ENCODE assay signal across 14 mouse cellular contexts in the genomic region with DNA sequence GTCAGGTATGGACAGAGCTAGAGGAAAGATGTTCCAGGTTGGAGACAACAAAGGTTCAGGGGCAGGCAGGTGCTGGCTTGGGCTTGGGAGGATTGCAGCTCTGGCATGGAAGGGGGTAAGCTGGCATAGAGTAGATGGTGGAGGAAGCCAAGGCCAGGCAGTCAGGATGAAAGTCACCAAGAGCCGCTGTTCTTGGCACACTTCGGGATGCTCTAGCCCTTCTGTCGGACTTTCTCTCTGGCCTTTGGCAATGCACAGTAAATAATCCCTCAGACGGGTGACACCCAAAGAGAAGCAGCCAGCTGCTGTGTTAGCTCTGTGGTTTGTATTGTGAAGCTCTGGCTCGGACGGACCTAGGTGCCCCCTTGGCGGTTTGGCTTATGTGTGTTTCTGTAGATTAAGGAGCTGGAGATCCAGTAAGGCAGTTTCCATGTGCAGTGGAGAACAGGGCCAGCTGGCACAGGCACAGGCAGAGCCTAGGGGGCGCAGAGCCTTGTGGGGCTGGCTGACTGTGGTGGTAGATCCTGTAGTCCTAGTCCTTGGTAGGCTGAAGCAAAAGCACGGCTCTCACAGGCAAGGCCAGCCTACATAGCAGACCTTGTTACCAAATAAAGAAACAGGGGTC. TPM values are rescaled to one million over a fixed set of nuclear protein-coding genes. Genes with fewer than 3 reads are reported as not detected.
DNase-seq lines count a peak whose midpoint lies in the region; ATAC-seq lines count a peak whose summit lies in the region.
"Had no signal": no experiment of that assay in that cellular context is flagged by ENCODE, and none has a peak within 500 bp of the region (broad histone marks: within the 10 kb centered on the region; RNA-seq: fewer than 3 reads in every experiment).

No protein-coding gene starts in this region.

- no peak overlapping the region for H3K9ac ChIP-seq in stomach, embryonic 16.5 days (ENCODE audit: low read length)
- H3K9ac ChIP-seq: forebrain, embryonic 12.5 days had no signal

- WGBS in stomach, embryonic 16.5 days: 85% methylated on average over 9 of the region's 9 CpGs

- H3K36me3 ChIP-seq in stomach, embryonic 16.5 days (ENCODE audit: control insufficient read depth, insufficient read depth, low read length): peaks cover 14% of the 10 kb centered on the region; the same call in 1 of the 2 replicates

- no peak overlapping the region for H3K27ac ChIP-seq in stomach, embryonic 16.5 days (ENCODE audit: low read length)
- H3K27ac ChIP-seq: forebrain, embryonic 12.5 days had no signal

- no peaks in the 10 kb centered on the region for H3K4me1 ChIP-seq in stomach, embryonic 16.5 days (ENCODE audit: control insufficient read depth, insufficient read depth, low read length)

- H3K4me2 ChIP-seq in stomach, embryonic 16.5 days (ENCODE audit: low read depth, low read length): no peak overlapping the region
- H3K4me2 ChIP-seq: forebrain, embryonic 12.5 days; heart, embryonic 11.5 days had no signal

- DNase-seq in left cerebral cortex, postnatal 4 days: peak; percentile 76
- no peak for DNase-seq in left cerebral cortex, adult 11 months (ENCODE audit: low spot score)
- DNase-seq in brain, adult 2 months (ENCODE audit: low read depth, low spot score): peak; percentile 73
- DNase-seq in cerebellum, adult 8-10 months: peak; percentile 43
- no peak for DNase-seq in kidney, postnatal 36 days
- DNase-seq in left cerebral cortex, postnatal 36 days (ENCODE audit: low spot score in 2 of 2): no peak
- DNase-seq: kidney, adult 11 months; lung, adult 18-20 months; right cerebral cortex, adult 18-20 months; thymus, adult 2 months had no signal

- no peaks in the 10 kb centered on the region for H3K27me3 ChIP-seq in stomach, embryonic 16.5 days (ENCODE audit: control insufficient read depth, insufficient read depth, low read length)
- H3K27me3 ChIP-seq: CH12.LX; forebrain, embryonic 12.5 days had no signal

- no peaks in the 10 kb centered on the region for H3K9me3 ChIP-seq in stomach, embryonic 16.5 days (replicated peaks; ENCODE audit: control insufficient read depth, low read length)
- H3K9me3 ChIP-seq: forebrain, embryonic 12.5 days had no signal

- no peak overlapping the region for H3K4me3 ChIP-seq in stomach, embryonic 16.5 days (replicated peaks; ENCODE audit: low read length)
- H3K4me3 ChIP-seq: forebrain, embryonic 12.5 days had no signal

- ATAC-seq in stomach, embryonic 16.5 days (ENCODE audit: insufficient read depth, low FRiP score): 0 out of 2 replicates have a peak, but pooled peaks have one; percentile 10

- intact Hi-C loops in left cerebral cortex, postnatal 4 days (cut with DNase I): no loop called here
- intact Hi-C loops in left cerebral cortex, postnatal 36 days (cut with DNase I): no loop called here

RNA-seq across cellular contexts. Expression of a gene that starts 19.7 kb away (rescaled TPM):
- total RNA-seq in left cerebral cortex, postnatal 4 days (2021): 10 to 100 TPM; 37.9 to 38.1 TPM
- polyA plus RNA-seq in stomach, embryonic 16.5 days (2015; fragmentation: Nextera tagmentation; extraction: Ambion mirVana): 33.8 and 34.0 TPM in 2 replicates
- total RNA-seq in left cerebral cortex, postnatal 36 days (2021): 10 to 100 TPM; 27.8 to 28.0 TPM

RNA-seq across cellular contexts. Expression of a gene that starts 55.2 kb away (rescaled TPM):
- 10 to 100 TPM; 74.3 to 74.6 TPM for total RNA-seq in left cerebral cortex, postnatal 4 days (2021)
- 76.0 and 80.6 TPM in 2 replicates for polyA plus RNA-seq in stomach, embryonic 16.5 days (2015; fragmentation: Nextera tagmentation; extraction: Ambion mirVana)
- total RNA-seq in left cerebral cortex, postnatal 36 days (2021): 10 to 100 TPM; 27.9 to 32.0 TPM

Comparison
In these comparisons a context has a peak if more than half of its experiments do, and no peak if none do; other contexts are left out.
1. DNase-seq: peak in left cerebral cortex, postnatal 4 days (single experiment), brain, adult 2 months (single experiment) and cerebellum, adult 8-10 months (single experiment); none in left cerebral cortex, adult 11 months (single experiment), kidney, postnatal 36 days (0 of 2) and left cerebral cortex, postnatal 36 days (0 of 2).